Mouse (Mus musculus) WW6 (cell line): Measurements from ENCODE around the gene Gpi1.

ENCODE experiments used
- DNase-seq: peaks from one replicate; pipeline ENCODE4 v3.0.0-alpha.2; 2013; ENCODE audit warnings: low read depth, low spot score

Gpi1 gene

GRCm38 (mm10) chr7:34230116-34230515, at the start of gene Gpi1:
TSS of gene Gpi1 (minus strand) at chr7:34230336.
- peak; percentile 47 for DNase-seq

GRCm38 (mm10) chr7:34277656-34278055, 47.5 kb upstream of the Gpi1 start:
- no peak for DNase-seq

DNA sequence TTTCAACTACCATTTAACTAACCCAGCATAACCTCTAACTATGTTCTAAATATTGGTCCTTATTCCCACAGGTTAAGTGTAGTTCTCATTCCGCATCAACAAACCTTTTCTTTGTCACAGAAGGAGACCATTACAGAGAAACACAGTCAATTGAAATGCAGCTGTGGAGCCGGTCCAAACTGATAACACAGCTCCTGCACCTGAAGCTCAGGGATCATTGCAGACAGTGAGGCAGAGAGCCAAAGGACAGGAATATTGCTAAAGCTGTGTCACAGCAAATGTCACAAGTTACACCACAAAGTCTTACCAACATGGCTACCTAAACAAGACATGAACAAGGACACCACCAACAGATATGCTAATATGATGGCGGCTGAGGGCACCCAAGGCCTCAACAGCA, 45.9 kb upstream of the Gpi1 start:
- no peak for DNase-seq

DNA sequence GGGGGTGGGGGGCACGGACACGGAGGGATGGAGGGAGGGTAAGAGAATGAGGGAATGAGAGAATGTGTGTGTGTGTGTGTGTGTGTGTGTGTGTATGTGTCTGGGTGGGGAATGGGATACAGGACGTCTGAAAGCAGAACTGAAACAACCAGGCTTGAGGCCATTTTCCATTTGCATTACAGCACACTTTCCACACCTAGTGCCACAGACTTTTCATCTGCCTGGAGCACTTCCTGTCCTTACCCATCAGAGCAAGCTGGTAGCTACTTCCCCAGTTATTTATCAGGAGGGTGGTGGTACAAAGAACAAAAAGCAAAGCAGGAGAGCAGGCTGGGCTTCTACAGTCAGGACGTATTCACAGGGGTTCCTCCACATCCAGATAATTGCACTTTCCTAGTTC, 42.3 kb upstream of the Gpi1 start:
- no peak for DNase-seq

DNA sequence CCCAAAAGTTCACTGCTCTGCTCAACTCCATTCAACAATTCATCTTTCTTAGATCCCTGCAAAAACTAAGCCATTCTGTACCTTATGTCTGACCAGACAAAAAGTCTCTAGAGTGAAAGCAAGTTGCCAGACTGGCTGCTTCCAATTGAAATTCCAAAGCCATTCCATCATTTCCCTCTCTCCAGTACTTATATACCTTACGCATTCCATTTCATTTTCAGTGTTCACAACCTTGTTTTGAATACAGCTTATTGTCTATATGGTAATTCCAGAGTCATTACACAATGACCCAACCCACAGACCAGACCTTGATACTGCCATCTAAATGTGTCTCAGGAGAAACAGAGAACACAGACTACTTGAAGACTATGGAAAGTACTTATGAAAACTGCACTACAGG, 38.3 kb upstream of the Gpi1 start:
- no peak for DNase-seq

DNA sequence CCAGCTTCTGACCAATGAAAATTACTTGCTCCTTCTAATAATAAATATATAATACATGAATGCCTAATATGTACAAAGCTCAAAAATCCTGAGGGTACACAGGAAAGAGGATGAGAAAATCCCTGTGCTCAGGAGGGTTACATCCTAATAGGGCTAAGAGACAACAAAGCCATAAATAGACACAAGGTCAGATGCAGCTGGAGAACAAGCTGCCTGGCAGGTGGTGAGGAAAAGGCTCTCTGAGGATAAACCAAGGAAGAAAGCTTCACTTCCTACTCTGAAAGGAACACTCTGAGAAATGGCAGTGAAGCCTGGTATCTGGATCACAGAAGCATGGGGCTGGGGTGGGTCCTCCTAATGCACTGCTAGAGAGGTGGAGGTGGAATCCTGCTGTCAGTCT, 36.3 kb upstream of the Gpi1 start:
- no peak for DNase-seq

GRCm38 (mm10) chr7:34265876-34266346, 35.8 kb upstream of the Gpi1 start:
- no peak for DNase-seq

- DNase-seq = no peak
These were observed 33.3 kb upstream of the Gpi1 start for GRCm38 (mm10) chr7:34263437-34263836.

- no peak for DNase-seq
These were observed 28.3 kb upstream of the Gpi1 start for GRCm38 (mm10) chr7:34258407-34258806.

GRCm38 (mm10) chr7:34257279-34257678, 27.1 kb upstream of the Gpi1 start:
- DNase-seq = no peak

DNA sequence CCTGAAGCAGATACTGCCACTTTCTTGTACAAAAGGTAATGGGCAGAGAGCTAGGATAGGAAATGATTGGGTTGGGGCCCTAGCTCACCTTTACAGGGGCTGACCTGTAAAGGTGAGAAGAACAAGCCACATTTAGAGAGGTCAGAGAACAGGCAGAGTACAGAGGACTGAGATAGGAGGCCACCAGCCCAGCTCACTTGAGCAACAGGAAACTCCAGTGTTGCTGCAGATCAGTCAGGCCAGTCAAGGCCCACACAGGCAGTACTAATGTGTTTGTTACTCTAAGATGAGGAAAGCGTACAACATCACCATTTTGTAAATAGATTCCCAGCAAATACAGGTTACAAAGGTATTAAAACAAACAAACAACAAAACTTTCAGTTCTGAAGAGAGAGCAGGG, 25.8 kb upstream of the Gpi1 start:
- no peak for DNase-seq

DNA sequence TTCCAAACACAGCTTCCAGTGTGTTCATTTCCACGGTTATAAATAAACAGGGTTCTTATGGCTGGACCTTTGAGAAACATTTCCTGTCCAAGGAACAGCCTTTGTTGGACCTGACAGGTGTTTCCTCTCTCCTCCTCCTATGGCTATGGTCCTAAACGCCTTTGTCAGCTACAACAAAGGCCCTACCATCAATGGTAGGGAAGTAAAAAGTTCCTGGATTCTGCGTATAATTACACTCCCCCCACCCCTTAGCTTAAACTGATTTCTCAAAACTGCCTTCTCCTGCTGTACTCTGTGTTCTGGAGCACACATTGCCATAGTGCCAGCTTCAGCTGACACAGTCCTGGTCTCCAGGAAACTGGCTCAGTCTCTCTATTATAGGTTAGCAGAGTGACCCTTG, 25.0 kb upstream of the Gpi1 start:
- no peak for DNase-seq

- DNase-seq = no peak
These were observed 21.9 kb upstream of the Gpi1 start for GRCm38 (mm10) chr7:34252030-34252429.

DNA sequence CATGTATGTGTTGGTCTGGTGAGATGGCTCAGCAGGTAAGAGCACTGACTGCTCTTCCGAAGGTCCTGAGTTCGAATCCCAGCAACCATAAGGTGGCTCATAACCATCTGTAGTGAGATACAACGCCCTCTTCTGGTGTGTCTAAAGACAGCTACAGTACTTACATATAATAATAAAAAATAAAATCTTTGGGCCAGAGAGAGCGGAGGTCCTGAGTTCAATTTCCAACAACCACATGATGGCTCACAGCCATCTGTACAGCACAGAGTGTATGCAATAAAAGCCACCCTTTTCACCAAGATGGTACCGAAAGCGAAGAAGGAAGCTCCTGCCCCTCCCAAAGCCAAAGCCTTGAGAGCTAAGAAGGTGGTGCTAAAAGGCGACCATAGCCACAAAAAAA, 20.6 kb upstream of the Gpi1 start, which contains the start of gene Gm6096:
Gm6096 (plus strand) TSS at position 301 of the 400 bp plus-strand sequence.
- DNase-seq = no peak

DNA sequence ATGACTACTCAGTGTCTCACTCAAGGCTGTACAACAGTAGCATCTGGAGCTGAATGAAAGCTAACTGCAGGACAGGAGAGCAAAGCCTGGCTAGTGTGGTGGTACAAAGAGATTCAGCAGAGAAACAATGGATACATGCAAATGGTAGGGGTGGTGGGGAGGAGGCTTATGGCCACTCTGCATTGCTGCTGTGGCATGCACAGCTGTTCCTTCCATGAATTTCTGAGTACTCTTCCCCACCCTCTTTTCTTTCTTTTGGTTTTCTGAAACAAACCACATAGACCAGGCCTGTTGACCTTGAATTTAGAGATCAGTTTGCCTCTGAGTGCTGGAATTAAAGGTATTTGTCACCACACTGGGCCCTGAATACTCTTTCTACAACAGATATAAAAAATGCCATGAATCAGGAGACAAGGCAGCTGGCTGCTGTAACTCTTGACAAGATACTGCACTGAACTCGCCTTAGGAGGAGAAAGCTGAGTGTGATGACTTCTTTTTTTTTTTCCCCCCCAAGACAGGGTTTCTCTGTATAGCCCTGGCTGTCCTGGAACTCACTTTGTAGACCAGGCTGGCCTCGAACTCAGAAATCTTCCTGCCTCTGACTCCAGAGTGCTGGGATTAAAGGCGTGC, 16.8 kb upstream of the Gpi1 start:
- DNase-seq = no peak

DNA sequence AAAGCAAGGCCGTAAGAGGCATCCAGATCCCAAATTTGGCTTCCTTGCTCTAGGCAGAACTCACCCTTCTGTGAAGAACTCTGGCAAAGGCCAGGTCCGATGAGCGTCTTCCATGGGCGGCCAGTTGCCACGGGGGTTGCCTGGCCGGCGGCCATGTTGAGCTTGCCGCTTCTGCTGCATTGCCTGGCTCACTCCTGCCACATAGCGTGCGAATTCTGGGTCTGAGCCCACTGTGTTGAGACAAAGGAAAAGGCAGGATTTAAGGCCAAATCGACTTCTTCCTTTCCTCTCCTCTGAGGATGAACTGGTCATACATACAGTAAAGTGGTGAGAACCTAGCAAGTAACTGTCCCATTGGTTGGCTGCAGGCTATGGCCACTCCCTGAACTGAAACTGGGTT, 12.0 kb upstream of the Gpi1 start:
- no peak for DNase-seq

- DNase-seq = no peak
These were observed 8.0 kb upstream of the Gpi1 start for GRCm38 (mm10) chr7:34238086-34238485.

- no peak for DNase-seq
These were observed 5.5 kb upstream of the Gpi1 start for GRCm38 (mm10) chr7:34235602-34236001.

DNA sequence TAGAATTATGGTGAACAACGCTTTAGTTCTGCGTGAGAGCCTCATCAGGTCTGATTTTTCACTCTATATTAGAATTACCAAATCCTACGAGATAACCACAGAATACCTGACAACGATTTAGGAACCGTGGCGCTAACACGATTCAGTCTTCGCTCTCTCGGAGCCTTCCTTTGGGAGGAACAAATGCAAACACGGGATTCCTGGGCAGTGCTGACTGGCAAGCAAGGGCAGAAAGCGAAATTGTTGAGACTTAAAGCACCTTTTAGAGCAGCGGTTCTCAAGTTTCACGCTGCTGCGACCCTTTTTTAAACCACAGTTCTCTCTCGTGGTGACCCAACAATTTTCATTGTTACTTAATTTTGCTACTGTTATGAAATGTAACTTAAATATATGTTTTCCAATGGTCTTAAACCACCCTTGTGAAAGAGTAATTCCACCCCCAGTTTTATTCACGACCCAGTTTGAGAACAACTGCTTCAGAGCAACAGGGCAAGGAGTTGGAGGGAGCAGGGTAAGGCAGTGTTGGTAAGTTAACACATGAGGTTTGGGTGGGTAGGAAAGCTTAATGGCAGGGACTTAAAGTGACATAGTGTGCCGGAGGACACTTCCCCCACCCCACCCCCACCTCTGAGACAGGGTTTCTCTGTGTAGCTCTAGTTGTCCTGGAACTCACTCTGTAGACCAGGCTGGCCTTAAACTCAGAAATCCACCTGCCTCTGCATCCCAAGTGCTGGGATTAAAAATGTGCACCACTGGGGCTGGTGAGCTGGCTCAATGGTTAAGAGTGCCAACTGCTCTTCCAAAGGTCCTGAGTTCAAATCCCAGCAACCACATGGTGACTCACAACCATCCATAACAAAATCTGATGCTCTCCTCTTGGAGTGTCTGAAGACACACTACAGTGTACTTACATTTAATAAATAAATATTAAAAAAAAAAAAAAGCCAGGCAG, 4.8 kb upstream of the Gpi1 start:
- no peak for DNase-seq

DNA sequence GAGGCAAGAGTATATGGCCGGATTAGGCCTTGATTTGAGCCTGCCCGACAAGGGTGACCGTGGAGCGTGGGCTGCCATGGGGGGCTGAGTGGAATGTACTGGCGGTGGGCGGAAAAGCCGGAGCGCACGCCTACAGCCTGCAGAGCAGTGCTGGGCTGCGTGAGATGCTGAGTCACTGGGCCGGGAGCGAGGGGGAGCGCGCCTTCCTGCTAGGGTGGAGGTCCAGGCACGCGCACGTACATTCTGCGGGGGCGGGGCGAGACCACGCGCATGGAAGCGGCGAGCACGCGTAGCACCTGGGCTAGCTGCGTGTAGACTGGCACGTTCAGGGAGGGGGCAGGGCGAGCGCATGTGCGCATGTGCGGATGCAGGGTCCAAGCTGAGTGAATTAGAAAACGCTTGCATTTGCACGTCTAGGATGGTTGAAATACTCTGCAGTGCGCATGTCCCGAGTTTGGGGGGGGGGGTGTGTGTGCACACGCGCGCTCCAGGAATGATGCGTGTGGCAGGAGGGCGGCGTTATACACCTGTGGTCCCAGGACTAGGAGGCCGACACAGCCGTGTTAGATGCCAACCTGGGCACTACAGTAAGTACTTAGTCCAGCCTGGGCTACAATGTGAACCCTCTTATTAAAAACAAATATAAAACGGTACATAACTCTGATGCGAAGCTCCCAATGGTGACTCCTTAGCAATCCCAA, 3.9 kb upstream of the Gpi1 start:
- peak; percentile 98 for DNase-seq

- DNase-seq = no peak
These were observed 2.9 kb upstream of the Gpi1 start for GRCm38 (mm10) chr7:34232785-34233725.
